Mouse (Mus musculus) stomach, embryonic 15.5 days (tissue): Measurements from ENCODE around the gene Ndufa12. TPM values are rescaled to one million over a fixed set of nuclear protein-coding genes. Genes with fewer than 3 reads are reported as not detected.
A peak's percentile ranks its signal among the peaks of the same experiment; 100 is the strongest.

Experiments used
- ATAC-seq: fragments of 200-750 bp; cut with Nextera tagmentation; 2 replicates; pipeline ENCODE4 v1.8.0; 2017; ENCODE audit warnings: low read depth, moderate number of reproducible peaks, moderate TSS enrichment; ENCODE audit not compliant: insufficient read depth, low FRiP score
- H3K27ac ChIP-seq: fragments of 300-500 bp; sonication (generic); 2 replicates; pipeline ENCODE4 v1.5.1; 2015; ENCODE audit warnings: mild to moderate bottlenecking, inconsistent platforms
- H3K27me3 ChIP-seq: fragments of 300-500 bp; sonication (generic); replicated peaks from 2 replicates; pipeline ENCODE4 v1.6.1; 2015; ENCODE audit warnings: inconsistent platforms
- H3K36me3 ChIP-seq: fragments of 300-500 bp; sonication (generic); 2 replicates; pipeline ENCODE4 v1.6.1; 2015; ENCODE audit warnings: inconsistent platforms
- H3K4me1 ChIP-seq: fragments of 300-500 bp; sonication (generic); 2 replicates; pipeline ENCODE4 v1.6.1; 2015; ENCODE audit warnings: inconsistent platforms
- H3K4me2 ChIP-seq: fragments of 300-500 bp; sonication (generic); 2 replicates; pipeline ENCODE4 v1.6.1; 2015; ENCODE audit warnings: mild to moderate bottlenecking, inconsistent platforms
- H3K4me3 ChIP-seq: fragments of 300-500 bp; sonication (generic); replicated peaks from 2 replicates; pipeline ENCODE4 v1.5.1; 2015; ENCODE audit warnings: inconsistent platforms
- H3K9ac ChIP-seq: fragments of 300-500 bp; sonication (generic); 2 replicates; pipeline ENCODE4 v1.6.1; 2015; ENCODE audit warnings: inconsistent platforms
- H3K9me3 ChIP-seq: fragments of 300-500 bp; sonication (generic); 2 replicates; pipeline ENCODE4 v1.6.1; 2016; ENCODE audit warnings: inconsistent platforms
- WGBS: fragments of 180-500 bp; shearing (Covaris S2); methylation state at CpG from one replicate; pipeline ENCODE4 v1.1.7; 2015; 5-methylcytosine and 5-hydroxymethylcytosine counted together
- polyA plus RNA-seq: library from polyadenylated mRNA; unstranded; fragments of >200 nt; fragmentation: Nextera tagmentation; extraction: Ambion mirVana; gene quantifications from 2 replicates; pipeline ENCODE4 v1.2.1, GENCODE M21; 2015

Ndufa12 gene
- polyA plus RNA-seq: 350 and 457 TPM in 2 replicates

DNA sequence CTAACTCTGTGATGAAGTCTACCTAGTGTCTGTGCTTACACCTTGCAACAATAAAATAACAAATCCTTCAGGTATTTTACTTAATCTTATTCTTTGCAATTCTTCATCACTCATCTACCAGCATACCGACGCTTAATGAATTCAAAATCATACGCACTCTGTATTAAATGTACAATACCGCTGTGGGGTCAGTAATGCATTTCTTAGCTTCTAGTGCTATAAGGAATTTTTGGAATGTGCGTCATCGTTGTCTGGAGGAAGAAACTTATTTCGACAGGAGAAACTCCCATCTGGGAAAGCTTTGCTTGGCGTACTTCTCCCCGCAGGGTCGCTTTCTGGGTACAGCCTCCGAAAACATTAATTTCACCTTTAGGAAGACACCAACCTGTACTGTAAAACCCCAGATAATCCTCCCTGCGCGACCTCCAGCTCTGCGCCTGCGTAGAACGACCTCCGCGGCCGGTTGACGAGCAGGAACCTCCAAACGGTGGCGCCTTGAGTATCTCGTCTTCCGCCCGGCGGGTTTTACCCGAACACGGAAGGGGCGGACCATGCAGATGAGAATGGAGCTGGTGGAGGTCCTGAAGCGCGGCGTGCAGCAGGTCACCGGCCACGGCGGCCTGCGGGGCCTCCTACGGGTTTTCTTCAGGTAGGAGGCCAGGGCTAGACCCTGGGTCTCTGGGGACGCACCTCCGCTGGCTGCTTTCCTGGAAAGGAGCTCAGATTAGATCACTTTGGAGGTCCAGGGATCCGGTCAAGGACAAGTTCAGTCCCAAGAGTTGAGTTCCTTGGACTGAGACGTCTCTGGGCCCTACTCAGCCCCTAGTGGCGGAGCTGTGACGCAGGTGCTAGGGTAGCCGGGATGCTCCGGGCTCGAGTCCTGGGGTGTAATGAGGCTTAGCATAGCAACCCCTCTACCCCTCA is at the start of gene Ndufa12:
Gene Ndufa12 (plus strand): TSS at position 239 of the 924 bp plus-strand sequence.
- H3K27me3 ChIP-seq: no peaks in the 10 kb centered on the region
- H3K4me1 ChIP-seq: peaks cover 3% of the 10 kb centered on the region; the same call in 1 of the 2 replicates
- H3K4me3 ChIP-seq: peak within 1 kb of the TSS; percentile 70
- H3K4me2 ChIP-seq: peak within 1 kb of the TSS; percentile 69
- under 1% methylated on average over 46 of the region's 46 CpGs for WGBS
- H3K9ac ChIP-seq: peak within 1 kb of the TSS; percentile 59
- peak within 1 kb of the TSS; percentile 70 for H3K27ac ChIP-seq
- 0 out of 2 replicates have a peak, but pooled peaks cover 10% of the 10 kb centered on the region for H3K36me3 ChIP-seq
- no peaks in the 10 kb centered on the region for H3K9me3 ChIP-seq
- ATAC-seq: peak; percentile 94

DNA sequence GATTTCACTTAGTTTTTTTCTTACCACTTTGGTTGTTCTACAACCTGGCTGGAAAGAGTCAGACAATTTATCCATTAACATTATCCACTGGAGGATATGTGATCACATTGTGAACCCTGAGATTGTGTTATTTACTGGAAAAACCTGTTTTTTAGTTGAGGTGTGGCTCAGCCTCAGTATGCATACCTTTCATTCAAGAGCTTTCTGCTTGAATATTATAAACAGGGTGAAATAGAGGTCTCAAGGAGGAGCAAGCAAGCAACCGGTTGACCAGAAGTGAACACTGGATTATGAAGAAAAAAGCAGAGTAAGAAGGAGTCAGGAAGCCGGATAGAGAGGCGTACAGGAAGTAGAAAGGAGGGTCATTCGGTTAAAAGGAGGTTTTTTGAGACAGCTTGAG is 47.0 kb upstream of the Ndufa12 start:
- Histone ChIP-seq H3K4me3 (no peak overlapping the region), H3K9me3 (no peaks in the 10 kb centered on the region), H3K9ac (no peak overlapping the region), H3K36me3 (0 out of 2 replicates have a peak, but pooled peaks cover 3% of the 10 kb centered on the region), H3K27ac (peak overlapping the region; percentile 62; the same call in 1 of the 2 replicates), H3K4me2 (0 out of 2 replicates have a peak overlapping the region, but pooled peaks have one; percentile 9), H3K4me1 (peaks cover 16% of the 10 kb centered on the region; the same call in 1 of the 2 replicates), H3K27me3 (no peaks in the 10 kb centered on the region)
- ATAC-seq: no peak
- WGBS: 59% methylated on average over 4 of the region's 4 CpGs

GRCm38 (mm10) chr10:94153841-94154240 is 44.7 kb upstream of the Ndufa12 start:
- H3K27me3 ChIP-seq: no peaks in the 10 kb centered on the region
- no peak overlapping the region for H3K4me2 ChIP-seq
- peaks cover 16% of the 10 kb centered on the region; the same call in 1 of the 2 replicates for H3K4me1 ChIP-seq
- no peak for ATAC-seq
- no peak overlapping the region for H3K4me3 ChIP-seq
- H3K36me3 ChIP-seq: peaks cover 10% of the 10 kb centered on the region; the same call in 1 of the 2 replicates
- H3K9ac ChIP-seq: no peak overlapping the region
- H3K9me3 ChIP-seq: no peaks in the 10 kb centered on the region
- no peak overlapping the region for H3K27ac ChIP-seq

- Histone ChIP-seq H3K9ac (no peak overlapping the region), H3K9me3 (no peaks in the 10 kb centered on the region), H3K4me1 (no peaks in the 10 kb centered on the region), H3K27ac (no peak overlapping the region), H3K4me3 (no peak overlapping the region), H3K4me2 (no peak overlapping the region), H3K27me3 (no peaks in the 10 kb centered on the region), H3K36me3 (peaks cover 21% of the 10 kb centered on the region)
- WGBS: 91% methylated on average over 6 of the region's 6 CpGs
- no peak for ATAC-seq
Measured at GRCm38 (mm10) chr10:94158962-94159361, 39.6 kb upstream of the Ndufa12 start.

GRCm38 (mm10) chr10:94159406-94159805 is 39.1 kb upstream of the Ndufa12 start:
- WGBS: 86% methylated on average over 4 of the region's 4 CpGs
- no peak overlapping the region for H3K9ac ChIP-seq
- no peaks in the 10 kb centered on the region for H3K9me3 ChIP-seq
- ATAC-seq: no peak
- peaks cover 26% of the 10 kb centered on the region for H3K36me3 ChIP-seq
- H3K4me3 ChIP-seq: no peak overlapping the region
- H3K4me2 ChIP-seq: no peak overlapping the region
- H3K27ac ChIP-seq: no peak overlapping the region
- H3K4me1 ChIP-seq: no peaks in the 10 kb centered on the region
- no peaks in the 10 kb centered on the region for H3K27me3 ChIP-seq

DNA sequence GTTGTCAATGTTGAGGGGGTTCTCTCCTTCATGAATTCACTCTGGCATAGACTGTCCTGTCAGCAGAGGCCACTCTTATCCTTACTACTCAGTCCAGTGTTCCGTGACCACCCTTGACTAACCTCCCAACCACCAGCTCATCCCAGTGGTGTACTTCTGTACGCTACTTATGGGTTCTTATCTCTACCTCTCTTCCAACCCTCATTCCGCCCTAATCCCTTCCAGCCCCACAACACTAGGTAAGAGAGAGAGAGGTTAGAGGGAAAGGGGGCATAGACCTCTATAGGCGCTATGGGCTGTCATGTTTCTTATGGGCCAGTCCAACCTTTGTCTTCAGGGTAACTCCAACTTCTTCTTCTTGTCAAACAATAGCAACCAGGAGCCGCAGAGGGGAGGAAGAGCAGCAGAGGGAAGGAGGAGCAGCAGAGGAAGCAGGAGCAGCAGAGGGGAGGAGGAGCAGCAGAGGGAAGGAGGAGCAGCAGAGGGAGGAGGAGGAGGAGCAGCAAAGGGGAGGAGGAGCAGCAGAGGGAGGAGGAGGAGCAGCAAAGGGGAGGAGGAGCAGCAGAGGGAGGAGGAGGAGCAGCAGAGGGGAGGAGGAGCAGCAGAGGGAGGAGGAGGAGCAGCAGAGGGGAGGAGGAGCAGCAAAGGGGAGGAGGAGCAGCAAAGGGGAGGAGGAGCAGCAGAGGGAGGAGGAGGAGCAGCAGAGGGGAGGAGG is 37.3 kb upstream of the Ndufa12 start:
- 89% methylated on average over 5 of the region's 5 CpGs for WGBS
- no peak for ATAC-seq
- H3K4me2 ChIP-seq: no peak overlapping the region
- H3K4me1 ChIP-seq: no peaks in the 10 kb centered on the region
- H3K27ac ChIP-seq: no peak overlapping the region
- H3K9me3 ChIP-seq: no peaks in the 10 kb centered on the region
- H3K36me3 ChIP-seq: peaks cover 32% of the 10 kb centered on the region
- H3K27me3 ChIP-seq: no peaks in the 10 kb centered on the region
- no peak overlapping the region for H3K4me3 ChIP-seq
- no peak overlapping the region for H3K9ac ChIP-seq

- Histone ChIP-seq H3K9me3 (no peaks in the 10 kb centered on the region), H3K27me3 (no peaks in the 10 kb centered on the region), H3K36me3 (peaks cover 35% of the 10 kb centered on the region), H3K4me3 (no peak overlapping the region), H3K4me1 (no peaks in the 10 kb centered on the region), H3K27ac (no peak overlapping the region), H3K4me2 (no peak overlapping the region), H3K9ac (no peak overlapping the region)
- no peak for ATAC-seq
- WGBS: 92% methylated on average over 7 of the region's 7 CpGs
Measured at GRCm38 (mm10) chr10:94162031-94162430, 36.5 kb upstream of the Ndufa12 start.

- Histone ChIP-seq H3K36me3 (peaks cover 33% of the 10 kb centered on the region), H3K27me3 (no peaks in the 10 kb centered on the region), H3K4me2 (no peak overlapping the region), H3K4me3 (no peak overlapping the region), H3K4me1 (no peaks in the 10 kb centered on the region), H3K27ac (no peak overlapping the region), H3K9ac (no peak overlapping the region), H3K9me3 (no peaks in the 10 kb centered on the region)
- ATAC-seq: no peak
- 79% methylated on average over 5 of the region's 5 CpGs for WGBS
Measured at GRCm38 (mm10) chr10:94164104-94164845, 34.2 kb upstream of the Ndufa12 start.

- ATAC-seq: no peak
- Histone ChIP-seq H3K36me3 (peaks cover 36% of the 10 kb centered on the region), H3K9ac (no peak overlapping the region), H3K4me3 (no peak overlapping the region), H3K4me2 (no peak overlapping the region), H3K27me3 (no peaks in the 10 kb centered on the region), H3K9me3 (no peaks in the 10 kb centered on the region), H3K4me1 (no peaks in the 10 kb centered on the region), H3K27ac (no peak overlapping the region)
- 79% methylated on average over 16 of the region's 16 CpGs for WGBS
Measured at GRCm38 (mm10) chr10:94165426-94165825, 33.1 kb upstream of the Ndufa12 start.

DNA sequence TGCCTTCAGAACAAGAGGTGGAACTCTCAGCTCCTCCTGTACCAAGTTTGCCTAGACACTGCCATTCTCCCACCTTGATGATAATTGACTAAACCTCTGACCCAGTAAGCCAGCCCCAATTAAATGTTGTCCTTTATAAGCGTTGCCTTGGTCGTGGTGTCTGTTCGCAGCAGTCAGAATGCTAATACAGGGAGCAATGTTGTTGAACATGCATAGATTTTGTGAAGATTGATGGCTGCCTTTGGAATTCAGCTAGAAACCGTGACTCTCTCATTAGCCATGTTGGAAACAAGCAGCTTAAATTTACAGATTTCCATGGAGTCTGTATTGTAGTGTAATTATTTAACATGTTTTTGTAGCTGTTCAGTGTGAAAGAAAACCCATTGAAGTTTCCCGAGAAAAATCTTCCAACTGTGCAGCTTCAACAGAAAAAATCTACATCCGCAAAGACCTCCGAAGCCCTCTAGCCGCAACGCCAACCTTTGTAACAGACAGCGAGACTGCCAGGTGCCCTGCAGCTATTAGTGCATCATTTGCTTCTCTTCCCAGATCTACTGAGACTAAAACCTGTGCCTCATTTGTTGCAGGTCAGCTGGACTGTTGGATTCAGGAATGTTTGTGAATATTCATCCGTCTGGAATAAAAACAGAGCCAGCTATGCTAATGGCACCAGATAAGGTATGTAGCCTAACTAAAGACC is 31.3 kb upstream of the Ndufa12 start:
- no peak for ATAC-seq

More for the DNA sequence above, 31.3 kb upstream of the Ndufa12 start:
- H3K36me3 ChIP-seq: peaks cover 36% of the 10 kb centered on the region
- H3K9me3 ChIP-seq: no peaks in the 10 kb centered on the region
- no peaks in the 10 kb centered on the region for H3K4me1 ChIP-seq
- no peak overlapping the region for H3K27ac ChIP-seq
- no peaks in the 10 kb centered on the region for H3K27me3 ChIP-seq
- no peak overlapping the region for H3K9ac ChIP-seq
- 91% methylated on average over 11 of the region's 11 CpGs for WGBS
- no peak overlapping the region for H3K4me2 ChIP-seq
- no peak overlapping the region for H3K4me3 ChIP-seq
